Mouse (Mus musculus) ES-E14 (cell line): ENCODE data around the gene Vps9d1. TPM values are rescaled to one million over a fixed set of nuclear protein-coding genes. Genes with fewer than 3 reads are reported as not detected.
"Not testable (repeated sequence)": the region's sequence is repeated elsewhere in the genome, so short reads cannot be mapped to it uniquely, and the experiment has no call there.

Source experiments
- DNase-seq: peaks from one replicate; pipeline ENCODE4 v3.0.0-alpha.2; 2013; ENCODE audit warnings: low read depth, low spot score
- H3K27ac ChIP-seq: 2 replicates; pipeline ENCODE4 v1.5.1; 2012; ENCODE audit warnings: low read depth, mild to moderate bottlenecking, low read length, moderate library complexity, mixed read lengths; ENCODE audit not compliant: poor library complexity, insufficient read depth, severe bottlenecking
- H3K36me3 ChIP-seq: 2 replicates; pipeline ENCODE4 v1.6.1; 2012; ENCODE audit warnings: mild to moderate bottlenecking, low read length, moderate library complexity, mixed read lengths; ENCODE audit not compliant: control insufficient read depth, poor library complexity, insufficient read depth, severe bottlenecking
- H3K4me1 ChIP-seq, 2 experiments: fragments of 150-350 bp in 1 of 2; sonication (generic) in 1 of 2; 2 replicates each; pipeline ENCODE4 v1.6.1; 2012; ENCODE audit warnings: low read length in 2 of 2, mild to moderate bottlenecking in 1 of 2, mixed read lengths in 1 of 2; ENCODE audit not compliant: control insufficient read depth in 2 of 2, insufficient read depth in 2 of 2, poor library complexity in 1 of 2
- H3K4me3 ChIP-seq, 2 experiments: fragments of 150-350 bp in 1 of 2; sonication (generic) in 1 of 2; 2 replicates each; pipeline ENCODE4 v1.5.1; 2012; ENCODE audit warnings: low read length in 2 of 2, low read depth in 1 of 2, mild to moderate bottlenecking in 1 of 2, mixed read lengths in 1 of 2; ENCODE audit not compliant: insufficient read depth in 1 of 2, poor library complexity in 1 of 2, severe bottlenecking in 1 of 2
- H3K9ac ChIP-seq: 2 replicates; pipeline ENCODE4 v1.6.1; 2012; ENCODE audit warnings: low read depth, mild to moderate bottlenecking, low read length, mixed read lengths; ENCODE audit not compliant: poor library complexity, insufficient read depth, severe bottlenecking
- H3K9me3 ChIP-seq: fragments of 150-350 bp; sonication (generic); 2 replicates; pipeline ENCODE4 v1.6.1; 2012; ENCODE audit warnings: low read depth, mild to moderate bottlenecking, low read length; ENCODE audit not compliant: control insufficient read depth, insufficient read depth
- CHD2 ChIP-seq: IDR thresholded peaks from 2 replicates; pipeline ENCODE4 v1.6.1; 2014; ENCODE audit warnings: mild to moderate bottlenecking, low read depth, low read length, inconsistent platforms
- HCFC1 ChIP-seq: IDR thresholded peaks from 2 replicates; pipeline ENCODE4 v1.6.1; 2012; ENCODE audit warnings: low read length, inconsistent platforms, borderline replicate concordance; ENCODE audit not compliant: insufficient read depth
- MAFK ChIP-seq: IDR thresholded peaks from 2 replicates; pipeline ENCODE4 v1.6.1; 2014; ENCODE audit warnings: mild to moderate bottlenecking, low read depth, low read length, inconsistent platforms; ENCODE audit not compliant: insufficient read depth
- ZC3H11A ChIP-seq: IDR thresholded peaks from 2 replicates; pipeline ENCODE4 v1.6.1; 2012; ENCODE audit warnings: low read depth, mild to moderate bottlenecking, inconsistent platforms, low read length, borderline replicate concordance
- ZNF384 ChIP-seq: IDR thresholded peaks from 2 replicates; pipeline ENCODE4 v1.6.1; 2012; ENCODE audit warnings: low read depth, low read length, inconsistent platforms
- in situ Hi-C, 2 experiments: fragments of 600-800 bp; cut with MboI; formaldehyde crosslinking; loops; one replicate each; pipeline ENCODE4 v1.15.1; 2025; ENCODE audit warnings: low sequenced_read_pairs in 2 of 2, inconsistent platforms in 1 of 2; ENCODE audit not compliant: unreplicated experiment in 2 of 2
- total RNA-seq: library from RNA; depleted of rRNA; stranded (reverse); fragments of 300-350 nt; gene quantifications from 2 replicates; pipeline ENCODE4 v1.2.3, GENCODE M21; 2012; rRNA removed

Gene Vps9d1
- total RNA-seq, 1 experiment = 10.8 TPM

DNA sequence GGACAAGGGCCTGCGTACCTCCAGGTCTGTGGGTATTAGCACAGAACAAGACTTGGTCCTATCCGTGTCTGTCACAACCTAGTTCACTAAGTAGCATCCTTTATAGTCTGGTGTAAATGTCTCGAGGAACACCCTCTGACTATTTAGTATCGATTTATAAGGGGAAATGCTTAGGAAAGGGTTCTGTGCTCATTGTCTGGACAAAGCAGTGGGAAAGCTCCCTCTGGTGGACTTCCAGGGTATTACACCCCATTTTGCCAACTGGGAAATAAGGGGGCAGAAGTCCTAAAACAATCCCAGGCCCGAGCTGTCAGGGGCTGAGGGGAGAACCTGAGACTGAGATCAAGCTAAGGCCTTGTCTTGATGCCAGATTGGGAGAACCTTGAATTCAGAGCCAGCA, 51.9 kb downstream of the Vps9d1 start:
- Histone ChIP-seq H3K4me1 (peaks cover 0 to 2% of the 10 kb centered on the region in 2 experiments; a peak in 1 of 4 replicates), H3K9ac (no peak overlapping the region), H3K4me3 (no peak overlapping the region), H3K27ac (no peak overlapping the region), H3K36me3 (peaks cover 17% of the 10 kb centered on the region), H3K9me3 (no peaks in the 10 kb centered on the region)
- DNase-seq = peak; percentile 71
- no peak for TF ChIP-seq CHD2
- TF ChIP-seq ZC3H11A = peak; percentile 55; the same call in 1 of the 2 replicates
- in situ Hi-C loops = no loop called here

- no peak for TF ChIP-seq CHD2
- TF ChIP-seq ZNF384 = no peak
- TF ChIP-seq HCFC1 = no peak
- no peak for TF ChIP-seq MAFK
- Histone ChIP-seq H3K4me1 (peaks cover 0 to 2% of the 10 kb centered on the region in 2 experiments; a peak in 1 of 4 replicates), H3K9me3 (no peaks in the 10 kb centered on the region), H3K9ac (no peak overlapping the region), H3K27ac (no peak overlapping the region), H3K4me3 (no peak overlapping the region), H3K36me3 (no peaks in the 10 kb centered on the region)
- no peak for DNase-seq
- in situ Hi-C loops = no loop called here
These were observed 54.3 kb downstream of the Vps9d1 start for GRCm38 (mm10) chr8:123199864-123200263.

DNA sequence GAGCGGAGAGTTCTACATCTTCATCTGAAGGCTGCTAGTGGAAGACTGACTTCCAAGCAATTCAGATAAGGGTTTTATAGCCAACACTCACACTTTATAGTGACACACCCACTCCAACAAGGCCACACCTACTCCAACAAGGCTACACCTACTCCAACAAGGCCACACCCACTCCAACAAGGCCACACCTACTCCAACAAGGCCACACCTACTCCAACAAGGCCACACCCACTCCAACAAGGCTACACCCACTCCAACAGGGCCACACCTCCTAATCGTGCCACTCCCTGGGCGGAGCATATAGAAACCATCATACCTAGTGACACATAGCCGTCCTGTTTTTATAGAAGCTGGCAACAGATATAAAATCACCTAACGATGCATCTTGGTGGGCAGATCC, 57.1 kb downstream of the Vps9d1 start:
- H3K4me3 ChIP-seq = peak overlapping the region in 1 of 2 experiments; percentile 5; a peak in 1 of 4 replicates
- H3K27ac ChIP-seq, H3K4me1 ChIP-seq, H3K9me3 ChIP-seq, H3K36me3 ChIP-seq, in situ Hi-C loops, H3K9ac ChIP-seq: not testable (repeated sequence)
- peak; percentile 45 for DNase-seq

- no peak for DNase-seq
- Histone ChIP-seq H3K36me3 (no peaks in the 10 kb centered on the region), H3K9me3 (no peaks in the 10 kb centered on the region), H3K4me1 (peaks cover 3 to 16% of the 10 kb centered on the region in 2 experiments; a peak in 2 of 4 replicates), H3K9ac (no peak overlapping the region), H3K4me3 (no peak overlapping the region), H3K27ac (no peak overlapping the region)
- in situ Hi-C loops = no loop called here
- TF ChIP-seq ZNF384 = no peak
- TF ChIP-seq CHD2 = no peak
- no peak for TF ChIP-seq MAFK
- no peak for TF ChIP-seq ZC3H11A
These were observed 60.4 kb downstream of the Vps9d1 start for GRCm38 (mm10) chr8:123193771-123194170.

Other genes starting within 250 kb of the Vps9d1 start
- 155 and 194 TPM in 2 replicates for gene Ankrd11, start 212.1 kb downstream of the Vps9d1 start, total RNA-seq
- 106 and 160 TPM in 2 replicates for gene Spg7, start 191.4 kb downstream of the Vps9d1 start, total RNA-seq
- 2,643 and 2,912 TPM in 2 replicates for gene Rpl13, start 152.0 kb downstream of the Vps9d1 start, total RNA-seq
- 1.8 and 4.9 TPM in 2 replicates for gene Cpne7, start 137.0 kb downstream of the Vps9d1 start, total RNA-seq
- 3.1 and 3.3 TPM in 2 replicates for gene Sult5a1, start 96.0 kb downstream of the Vps9d1 start, total RNA-seq
- not detected in 2 replicates for gene Dpep1, start 68.1 kb downstream of the Vps9d1 start, total RNA-seq
- gene Chmp1a, start 41.6 kb downstream of the Vps9d1 start, total RNA-seq = 68.8 and 86.0 TPM in 2 replicates
- gene Spata33, start 41.5 kb downstream of the Vps9d1 start, total RNA-seq = 1.2 and 1.4 TPM in 2 replicates
- 42.7 and 58.9 TPM in 2 replicates for gene Cdk10, start 29.5 kb downstream of the Vps9d1 start, total RNA-seq
- gene Spata2l, start 18.1 kb downstream of the Vps9d1 start, total RNA-seq = 1.2 and 1.7 TPM in 2 replicates
- gene Zfp276, start 153 bp downstream of the Vps9d1 start, total RNA-seq = 14.8 and 19.1 TPM in 2 replicates
- gene Fanca, start 64.2 kb upstream of the Vps9d1 start, total RNA-seq = 31.7 and 52.6 TPM in 2 replicates
- 8.8 and 13.6 TPM in 2 replicates for gene Spire2, start 78.4 kb upstream of the Vps9d1 start, total RNA-seq
- gene Tcf25, start 119.4 kb upstream of the Vps9d1 start, total RNA-seq = 87.2 and 114 TPM in 2 replicates
- gene Mc1r, start 152.8 kb upstream of the Vps9d1 start, total RNA-seq = 0.27 and 0.42 TPM in 2 replicates
- 69.1 and 117 TPM in 2 replicates for gene Tubb3, start 157.1 kb upstream of the Vps9d1 start, total RNA-seq
- 34.3 and 42.5 TPM in 2 replicates for gene Def8, start 169.2 kb upstream of the Vps9d1 start, total RNA-seq
- 80.0 and 96.7 TPM in 2 replicates for gene Afg3l1, start 223.6 kb upstream of the Vps9d1 start, total RNA-seq